Mouse (Mus musculus) kidney, adult 2 months (tissue): Measurements from ENCODE around the gene Naip2.

Experiments used
- CTCF ChIP-seq: fragments of 200-500 bp; conservative IDR thresholded peaks from 2 replicates; pipeline ENCODE4 v1.5.1; 2011; ENCODE audit warnings: low read depth, mild to moderate bottlenecking, control low read depth, low read length, moderate library complexity, mixed read lengths; ENCODE audit not compliant: insufficient read depth, insufficient read length
- POLR2A ChIP-seq: fragments of 200-500 bp; IDR thresholded peaks from one replicate; pipeline ENCODE4 v1.6.1; 2011; ENCODE audit warnings: low read depth, low read length, control low read depth

- no peak for TF ChIP-seq CTCF
- peak; percentile 54 for TF ChIP-seq POLR2A
Observed at GRCm38 (mm10) chr13:100124423-100125257, 77.3 kb downstream of the Naip2 start, which contains the start of gene Smn1.
